Mouse (Mus musculus) G1E (cell line): ENCODE measurements around the gene Elovl1.

Experiments
- CTCF ChIP-seq: IDR thresholded peaks from 2 replicates; pipeline ENCODE4 v1.5.1; 2012; ENCODE audit warnings: low read depth, low read length, inconsistent platforms, mixed read lengths
- GATA1 ChIP-seq: IDR thresholded peaks from 2 replicates; pipeline ENCODE4 v1.6.1; 2012; ENCODE audit warnings: borderline replicate concordance, low read length, inconsistent platforms, mixed read lengths
- GATA2 ChIP-seq: IDR thresholded peaks from 2 replicates; pipeline ENCODE4 v1.6.1; 2012; ENCODE audit warnings: low read depth, low read length, inconsistent platforms, borderline replicate concordance
- TAL1 ChIP-seq: conservative IDR thresholded peaks from 2 replicates; pipeline ENCODE4 v1.6.1; 2012; ENCODE audit warnings: low read depth, low read length, inconsistent platforms, mixed read lengths

GRCm38 (mm10) chr4:118425374-118425773 is 2.5 kb upstream of the Elovl1 start:
- no peak for TF ChIP-seq CTCF
- TF ChIP-seq GATA1: no peak
- no peak for TF ChIP-seq TAL1
- TF ChIP-seq GATA2: no peak
